Mouse (Mus musculus) lung, postnatal 10 days (tissue): Measurements from ENCODE around the gene Pvalb.

Experiments used
- DNase-seq: peaks from one replicate; pipeline ENCODE4 v3.0.0; 2021

Pvalb gene

DNA sequence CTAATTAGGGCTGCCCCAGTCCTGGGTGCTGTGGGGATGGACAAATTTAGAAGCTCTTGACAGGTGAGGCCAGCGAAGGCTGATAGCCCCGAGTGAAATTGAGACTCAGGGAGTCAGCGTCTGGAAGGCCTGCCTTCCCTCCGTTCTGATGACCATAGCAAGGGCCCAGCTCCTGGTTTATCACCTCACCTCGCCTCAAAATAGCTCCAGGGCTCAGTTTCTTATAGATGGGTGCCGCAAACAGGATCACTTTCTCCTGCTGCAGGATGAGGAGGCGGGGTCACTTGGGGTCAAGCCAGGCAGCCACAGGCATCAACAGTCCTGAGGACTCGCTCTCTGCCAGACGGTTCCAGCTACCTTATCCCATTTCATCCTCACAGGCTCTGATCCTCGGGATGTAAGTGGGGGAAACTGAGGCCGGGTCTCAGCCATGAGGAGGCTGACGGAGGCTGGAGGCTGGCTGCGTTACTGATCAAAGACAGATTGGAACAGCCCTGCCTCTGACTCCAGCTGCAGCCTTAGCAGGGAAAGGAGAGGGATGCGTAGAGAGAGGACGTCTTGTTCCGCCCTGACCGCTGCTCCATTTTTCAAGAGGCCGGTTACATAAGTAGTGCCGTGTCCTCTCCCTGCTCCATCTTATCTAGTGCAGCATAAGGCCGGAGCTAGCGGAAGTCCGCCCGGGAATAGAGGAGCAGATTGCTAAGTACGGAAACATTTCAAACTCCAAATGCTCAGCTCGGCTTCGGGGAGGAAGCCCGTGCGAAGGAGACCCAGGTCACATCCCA, 10.9 kb downstream of the Pvalb start:
- no peak for DNase-seq

- no peak for DNase-seq
Observed at GRCm38 (mm10) chr15:78194320-78194719, 11.9 kb downstream of the Pvalb start.

DNA sequence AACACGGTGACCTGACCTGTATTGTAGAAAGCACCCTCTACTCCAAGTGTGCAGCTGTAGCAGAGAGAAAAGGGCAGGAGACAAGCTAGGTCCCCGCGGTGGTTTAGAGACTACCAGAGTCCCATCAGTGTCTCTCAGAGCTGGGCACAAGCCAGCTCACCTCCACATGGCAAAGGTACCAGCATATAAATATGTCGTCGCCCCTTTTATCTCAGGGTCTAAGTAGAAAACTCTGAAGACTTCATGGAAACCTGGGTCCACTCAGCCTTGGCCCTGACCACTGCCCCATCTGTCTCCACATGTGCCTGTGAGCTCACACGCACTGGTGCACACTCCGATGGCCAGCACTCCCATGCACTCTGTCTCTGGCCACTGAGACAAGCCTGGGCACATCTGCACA, 16.6 kb downstream of the Pvalb start:
- DNase-seq, result no peak

DNA sequence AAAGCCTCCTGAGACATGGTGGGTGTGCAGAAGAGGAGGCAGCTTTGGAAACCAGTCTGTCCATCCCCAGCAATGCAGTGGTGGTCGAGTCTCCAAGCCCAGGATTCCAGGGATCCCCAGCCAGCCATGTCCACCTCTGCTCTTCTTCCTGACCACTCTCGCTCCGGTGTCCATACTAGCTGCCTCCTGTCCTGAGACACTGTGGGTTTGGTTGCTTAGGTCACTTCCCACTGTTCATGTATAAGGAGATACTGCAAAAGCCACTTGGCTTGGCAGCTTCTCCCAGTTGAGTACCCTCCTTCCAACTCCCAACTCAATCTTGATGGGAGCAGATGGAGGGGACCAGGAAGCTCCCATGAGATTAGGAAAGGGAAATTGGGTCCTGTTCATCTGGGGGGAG, 17.7 kb downstream of the Pvalb start:
- DNase-seq, result no peak

GRCm38 (mm10) chr15:78186906-78187305, 19.3 kb downstream of the Pvalb start:
- no peak for DNase-seq

GRCm38 (mm10) chr15:78185609-78186008, 20.6 kb downstream of the Pvalb start:
- DNase-seq, result no peak

DNA sequence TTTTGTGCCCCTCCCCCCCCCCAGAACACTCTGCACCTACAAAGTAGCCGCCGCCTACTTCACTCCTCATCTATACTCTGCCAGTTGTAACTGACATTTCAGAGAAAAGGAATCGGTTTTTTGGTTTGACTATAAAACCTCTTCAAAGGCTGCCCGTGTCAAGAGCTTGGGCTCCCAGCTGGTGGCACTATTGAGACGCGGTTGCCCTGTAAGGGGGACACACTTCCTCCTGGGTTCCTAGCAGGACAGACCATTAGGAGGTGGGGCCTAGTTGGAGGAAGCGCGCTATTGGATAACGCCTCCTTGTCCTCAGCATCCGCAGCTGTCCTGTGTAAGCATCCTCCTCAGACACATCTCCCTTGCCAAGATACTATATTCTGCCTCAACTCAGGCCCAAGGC, 21.3 kb downstream of the Pvalb start:
- DNase-seq, result peak; percentile 71

GRCm38 (mm10) chr15:78181701-78182405, 24.3 kb downstream of the Pvalb start:
- DNase-seq, result peak; percentile 16

DNA sequence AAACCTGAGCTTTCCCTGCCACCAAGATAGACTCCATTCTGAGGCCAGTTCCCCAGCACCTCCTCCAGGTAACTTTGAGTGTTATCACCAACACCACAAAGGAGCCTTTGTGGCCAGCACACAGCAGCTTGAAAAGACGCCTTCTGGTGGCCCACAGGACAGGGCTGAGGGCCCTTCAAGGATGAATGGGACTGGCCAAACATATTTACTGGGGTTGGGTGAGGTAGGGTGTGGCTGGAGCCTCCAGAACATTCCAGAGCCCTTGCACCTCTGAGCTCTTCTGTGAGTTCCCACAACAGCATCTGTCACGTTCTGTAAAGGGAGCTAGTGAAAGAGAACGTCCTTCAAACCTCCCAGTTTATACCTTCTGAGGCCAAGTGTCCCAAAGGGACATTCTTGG, 26.4 kb downstream of the Pvalb start:
- DNase-seq, result no peak

GRCm38 (mm10) chr15:78178397-78178796, 27.8 kb downstream of the Pvalb start:
- peak; percentile 83 for DNase-seq

DNA sequence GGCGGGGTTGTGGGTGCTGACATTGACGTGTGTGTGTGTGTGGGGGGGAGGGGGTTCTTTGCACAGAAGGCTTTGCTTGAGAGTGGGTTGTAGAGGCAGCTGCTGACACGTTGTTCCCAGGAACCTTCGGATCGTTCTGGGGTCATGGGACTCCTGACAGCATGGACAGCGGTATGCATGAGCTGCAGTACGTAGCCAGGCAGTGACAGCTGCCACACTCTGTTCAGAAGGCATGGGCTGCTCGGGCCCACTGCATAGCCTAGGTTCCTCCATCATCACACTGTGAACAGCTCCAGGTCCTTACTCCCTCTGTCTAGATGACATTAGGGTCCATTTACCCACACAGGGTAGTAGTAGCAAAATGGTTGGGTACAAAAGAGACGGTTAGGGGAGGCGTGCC, 28.9 kb downstream of the Pvalb start:
- DNase-seq, result no peak

- no peak for DNase-seq
Observed at GRCm38 (mm10) chr15:78174887-78175245, 31.3 kb downstream of the Pvalb start.

DNA sequence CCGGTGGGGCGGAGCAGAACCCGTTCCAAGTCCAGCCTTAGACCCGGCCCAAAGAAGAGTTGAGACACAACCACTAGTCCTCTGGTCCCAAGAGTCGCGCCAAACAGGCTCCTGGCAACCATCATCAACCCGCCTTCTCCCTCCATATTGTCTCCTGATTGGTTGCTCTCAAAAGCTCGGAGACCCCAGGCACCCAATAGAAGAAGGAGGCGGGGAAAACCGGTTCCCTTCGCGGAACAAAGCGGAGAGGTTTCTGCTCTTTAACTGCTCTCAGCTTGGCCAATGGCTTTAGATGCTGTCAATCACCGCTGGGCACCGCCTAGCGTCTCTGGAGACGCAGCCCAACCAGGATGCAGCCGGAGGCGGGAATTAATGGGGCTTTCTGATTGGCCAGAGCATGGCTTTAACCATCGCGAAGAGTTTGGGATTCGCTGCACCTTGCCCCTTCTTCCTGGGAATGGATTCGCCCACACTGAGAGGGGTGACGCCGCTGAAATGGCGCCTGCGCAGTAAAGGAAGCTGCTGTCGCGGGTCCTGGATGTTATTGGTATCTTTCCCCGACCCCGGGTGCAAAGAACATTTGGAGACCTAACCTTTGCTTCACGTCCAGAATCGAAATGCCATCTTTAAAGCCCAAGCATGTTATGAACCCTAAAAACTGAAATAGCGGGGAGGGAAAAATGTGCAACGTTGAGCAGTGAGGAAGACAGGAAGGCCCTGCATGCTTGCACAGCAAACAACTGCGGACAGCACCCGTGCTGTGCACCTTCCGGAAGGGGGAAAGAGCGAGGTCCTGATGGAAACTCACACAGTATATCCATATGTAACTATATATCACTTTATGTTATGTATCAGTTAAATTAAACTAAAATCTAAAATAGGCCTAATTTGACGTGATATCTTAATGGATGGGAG, 32.0 kb downstream of the Pvalb start, which contains the start of gene Ift27:
TSS of gene Ift27 (minus strand) at position 136 of the 915 bp plus-strand sequence.
- DNase-seq, result peak; percentile 99

- DNase-seq, result peak; percentile 41
Observed at GRCm38 (mm10) chr15:78172899-78173817, 33.0 kb downstream of the Pvalb start.

GRCm38 (mm10) chr15:78172256-78172898, 33.8 kb downstream of the Pvalb start:
- DNase-seq, result no peak

DNA sequence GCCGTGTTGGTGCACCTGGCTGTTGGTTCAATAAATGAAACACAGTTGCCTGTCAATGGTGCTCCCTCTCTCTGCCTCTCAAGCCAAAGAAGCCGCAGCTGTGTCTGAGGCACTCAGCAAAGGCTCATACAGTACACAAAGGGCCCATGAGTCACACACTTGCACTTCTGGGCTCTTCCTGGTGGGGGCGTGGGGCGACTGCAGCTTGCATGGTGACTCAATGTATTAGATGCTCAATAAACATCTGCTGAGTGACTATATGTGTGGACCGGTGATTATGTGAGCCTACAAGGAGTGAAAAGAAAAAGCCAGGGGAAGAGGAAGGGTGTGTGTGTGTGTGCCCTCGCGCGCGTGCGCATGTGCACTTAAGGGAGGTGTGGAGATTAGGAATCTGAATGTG, 34.5 kb downstream of the Pvalb start:
- no peak for DNase-seq

GRCm38 (mm10) chr15:78170708-78171107, 35.5 kb downstream of the Pvalb start:
- no peak for DNase-seq

DNA sequence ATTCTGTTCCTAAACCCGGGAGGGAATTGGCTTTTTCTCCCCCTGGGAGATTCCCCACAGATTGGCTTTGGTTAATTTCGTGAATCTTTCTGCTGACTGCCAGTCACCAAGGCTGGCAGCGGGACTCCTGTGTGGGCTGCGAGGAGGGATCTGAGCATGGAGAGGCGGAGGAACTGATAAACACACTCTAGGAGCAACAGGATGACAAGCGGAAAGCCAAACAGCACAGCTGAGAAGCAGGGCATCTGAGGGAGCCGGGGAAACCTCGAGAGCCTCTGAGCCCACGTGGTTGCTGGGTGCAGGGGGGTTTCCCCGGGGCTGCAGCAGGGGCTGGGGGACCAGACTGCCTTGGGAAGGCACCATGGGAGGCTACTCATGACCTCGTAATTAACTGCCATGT, 36.6 kb downstream of the Pvalb start:
- no peak for DNase-seq

GRCm38 (mm10) chr15:78165292-78165691, 40.9 kb downstream of the Pvalb start:
- no peak for DNase-seq

- no peak for DNase-seq
Observed at GRCm38 (mm10) chr15:78164466-78164865, 41.7 kb downstream of the Pvalb start.

DNA sequence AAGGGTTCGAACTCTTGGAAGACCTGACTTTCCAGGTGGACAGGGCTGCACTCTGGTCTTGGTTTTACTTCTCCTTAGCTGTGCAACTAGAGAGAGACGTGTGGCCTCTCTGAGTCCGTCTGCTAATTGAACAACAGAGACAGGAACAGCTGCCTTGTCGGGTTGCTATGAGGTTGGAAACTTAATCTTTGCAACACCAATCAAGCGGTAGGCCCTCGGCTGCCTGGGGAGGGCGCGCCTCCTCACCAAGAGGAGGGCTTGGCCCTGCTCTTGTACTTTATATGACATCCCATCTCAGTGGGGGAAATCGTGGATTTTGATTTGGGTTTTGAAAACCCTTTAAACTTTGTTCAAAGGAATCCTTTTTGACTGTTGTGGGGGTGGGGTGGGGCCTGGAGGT, 44.3 kb downstream of the Pvalb start:
- DNase-seq, result no peak

GRCm38 (mm10) chr15:78158335-78158734, 47.9 kb downstream of the Pvalb start:
- DNase-seq, result no peak
